Mouse (Mus musculus) neural tube, embryonic 13.5 days (tissue): ENCODE results near the gene Gm614. TPM values are rescaled to one million over a fixed set of nuclear protein-coding genes. Genes with fewer than 3 reads are reported as not detected.

Source experiments
- ATAC-seq: fragments of 200-750 bp; cut with Nextera tagmentation; 2 replicates; pipeline ENCODE4 v1.8.0; 2017; ENCODE audit warnings: low read depth, mild to moderate bottlenecking, moderate TSS enrichment, moderate library complexity
- H3K27ac ChIP-seq: fragments of 300-500 bp; sonication (generic); replicated peaks from 2 replicates; pipeline ENCODE4 v1.5.1; 2015; ENCODE audit warnings: moderate library complexity, mild to moderate bottlenecking, inconsistent platforms
- H3K27me3 ChIP-seq: fragments of 300-500 bp; sonication (generic); 2 replicates; pipeline ENCODE4 v1.6.1; 2015; ENCODE audit warnings: mild to moderate bottlenecking, inconsistent platforms
- H3K36me3 ChIP-seq: fragments of 300-500 bp; sonication (generic); 2 replicates; pipeline ENCODE4 v1.6.1; 2015; ENCODE audit warnings: mild to moderate bottlenecking, inconsistent platforms
- H3K4me1 ChIP-seq: fragments of 300-500 bp; sonication (generic); replicated peaks from 2 replicates; pipeline ENCODE4 v1.6.1; 2015; ENCODE audit warnings: inconsistent platforms
- H3K4me2 ChIP-seq: fragments of 300-500 bp; sonication (generic); 2 replicates; pipeline ENCODE4 v1.6.1; 2015; ENCODE audit warnings: inconsistent platforms, mild to moderate bottlenecking, moderate library complexity
- H3K4me3 ChIP-seq: fragments of 300-500 bp; sonication (generic); 2 replicates; pipeline ENCODE4 v1.5.1; 2015; ENCODE audit warnings: mild to moderate bottlenecking, inconsistent platforms
- H3K9ac ChIP-seq: fragments of 300-500 bp; sonication (generic); 2 replicates; pipeline ENCODE4 v1.6.1; 2015; ENCODE audit warnings: moderate library complexity, mild to moderate bottlenecking, inconsistent platforms
- H3K9me3 ChIP-seq: fragments of 300-500 bp; sonication (generic); 2 replicates; pipeline ENCODE4 v1.6.1; 2016; ENCODE audit warnings: inconsistent platforms
- WGBS: fragments of 180-500 bp; shearing (Covaris S2); methylation state at CpG from one replicate; pipeline ENCODE4 v1.1.7; 2015; 5-methylcytosine and 5-hydroxymethylcytosine counted together
- polyA plus RNA-seq: library from polyadenylated mRNA; unstranded; fragments of >200 nt; fragmentation: Nextera tagmentation; extraction: Ambion mirVana; gene quantifications from 2 replicates; pipeline ENCODE4 v1.2.1, GENCODE M21; 2015

The Gm614 gene
- polyA plus RNA-seq, 1 experiment from 2014 or later = not detected

DNA sequence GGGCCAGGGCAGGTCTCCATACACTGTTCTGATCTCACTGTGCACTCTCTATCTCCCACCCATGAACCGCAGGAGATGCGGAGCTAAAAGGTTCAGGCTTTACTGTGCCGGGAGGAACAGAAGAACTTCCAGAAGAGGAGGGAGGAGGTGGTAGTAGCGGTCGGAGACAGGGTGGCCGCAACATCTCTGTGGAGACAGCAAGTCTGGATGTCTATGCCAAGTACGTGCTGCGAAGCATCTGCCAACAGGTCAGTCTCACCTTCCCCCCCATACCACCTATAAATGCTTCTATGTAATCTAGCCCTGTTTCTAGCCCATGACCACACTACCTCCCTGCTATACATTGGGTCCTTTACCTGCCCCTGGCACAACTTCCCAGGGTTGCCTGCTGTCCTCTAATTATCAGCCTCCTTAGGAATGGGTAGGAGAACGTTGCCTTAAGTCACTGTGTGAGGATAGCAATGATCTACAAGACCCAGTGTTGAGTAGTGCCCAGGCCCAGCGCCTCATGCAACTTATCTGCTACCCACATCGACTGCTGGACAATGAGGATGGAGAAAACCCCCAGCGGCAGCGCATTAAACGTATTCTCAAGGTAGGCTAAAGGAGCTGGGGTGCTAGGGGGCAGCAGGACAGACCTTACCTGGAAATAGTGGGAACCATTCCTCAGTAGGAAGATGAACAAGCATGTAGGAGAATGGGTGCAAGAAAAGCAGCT is 22.3 kb upstream of the Gm614 start:
- Histone ChIP-seq H3K27me3 (no peaks in the 10 kb centered on the region), H3K9ac (no peak overlapping the region), H3K4me3 (no peak overlapping the region), H3K9me3 (no peaks in the 10 kb centered on the region), H3K27ac (no peak overlapping the region), H3K4me1 (no peaks in the 10 kb centered on the region), H3K4me2 (no peak overlapping the region), H3K36me3 (peaks cover 88% of the 10 kb centered on the region)
- 92% methylated on average over 14 of the region's 14 CpGs for WGBS
- no peak for ATAC-seq

GRCm38 (mm10) chrX:101285534-101285933 is 21.7 kb upstream of the Gm614 start:
- no peaks in the 10 kb centered on the region for H3K9me3 ChIP-seq
- WGBS = 31% methylated on average over 6 of the region's 6 CpGs
- peaks cover 88% of the 10 kb centered on the region for H3K36me3 ChIP-seq
- H3K4me3 ChIP-seq = no peak overlapping the region
- no peaks in the 10 kb centered on the region for H3K4me1 ChIP-seq
- no peak overlapping the region for H3K4me2 ChIP-seq
- no peaks in the 10 kb centered on the region for H3K27me3 ChIP-seq
- ATAC-seq = no peak
- H3K9ac ChIP-seq = no peak overlapping the region
- H3K27ac ChIP-seq = no peak overlapping the region

- Histone ChIP-seq H3K9me3 (no peaks in the 10 kb centered on the region), H3K4me2 (no peak overlapping the region), H3K4me3 (no peak overlapping the region), H3K27ac (no peak overlapping the region), H3K4me1 (no peaks in the 10 kb centered on the region), H3K27me3 (no peaks in the 10 kb centered on the region), H3K9ac (no peak overlapping the region), H3K36me3 (peaks cover 87% of the 10 kb centered on the region)
- 79% methylated on average over 6 of the region's 6 CpGs for WGBS
- ATAC-seq = no peak
Measured at GRCm38 (mm10) chrX:101282813-101283212, 19.0 kb upstream of the Gm614 start.

GRCm38 (mm10) chrX:101273875-101274738 is 10.3 kb upstream of the Gm614 start, which contains the start of gene Med12:
Gene Med12, plus strand, starts transcription at chrX:101274030.
- Histone ChIP-seq H3K4me2 (peak within 1 kb of the TSS; percentile 55), H3K27ac (peak within 1 kb of the TSS; percentile 77), H3K27me3 (no peaks in the 10 kb centered on the region), H3K9me3 (no peaks in the 10 kb centered on the region), H3K9ac (peak within 1 kb of the TSS; percentile 75), H3K4me1 (peaks cover 16% of the 10 kb centered on the region), H3K4me3 (peak within 1 kb of the TSS; percentile 56), H3K36me3 (peaks cover 21% of the 10 kb centered on the region)
- peak; percentile 98 for ATAC-seq
- 27% methylated on average over 52 of the region's 54 CpGs for WGBS

DNA sequence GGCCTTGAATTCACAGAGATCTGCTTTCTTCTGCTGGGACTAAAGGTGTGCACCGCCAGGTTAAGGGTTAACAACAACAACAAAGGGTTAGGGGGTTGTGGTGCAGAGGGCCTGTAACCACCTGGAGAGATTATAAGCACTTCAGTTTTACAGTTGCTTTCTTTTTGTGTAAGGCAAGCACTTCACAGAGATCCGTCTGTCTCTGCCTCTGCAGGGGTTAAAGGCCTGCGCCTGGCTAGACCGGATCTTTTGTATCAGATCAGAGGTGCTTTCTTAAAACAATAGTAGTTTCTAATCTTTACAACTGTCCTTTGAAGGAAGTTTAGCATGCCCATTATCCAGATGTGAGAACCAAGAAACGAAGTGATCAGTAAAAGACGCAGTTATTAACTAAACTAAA is 9.6 kb upstream of the Gm614 start:
- no peaks in the 10 kb centered on the region for H3K9me3 ChIP-seq
- peak overlapping the region; percentile 75 for H3K9ac ChIP-seq
- peaks cover 16% of the 10 kb centered on the region for H3K4me1 ChIP-seq
- 0 out of 2 replicates have a peak, but pooled peaks have one; percentile 3 for ATAC-seq
- H3K4me2 ChIP-seq = peak overlapping the region; percentile 55
- H3K27ac ChIP-seq = no peak overlapping the region
- WGBS = 22% methylated on average over 6 of the region's 6 CpGs
- peaks cover 15% of the 10 kb centered on the region; the same call in 1 of the 2 replicates for H3K36me3 ChIP-seq
- no peaks in the 10 kb centered on the region; the same call in 1 of the 2 replicates for H3K27me3 ChIP-seq
- peak overlapping the region; percentile 56 for H3K4me3 ChIP-seq

GRCm38 (mm10) chrX:101268755-101269124 is 4.9 kb upstream of the Gm614 start, which contains the start of gene Gm20489:
Gene Gm20489, minus strand, starts transcription at chrX:101269023.
- no peak for ATAC-seq
- Histone ChIP-seq H3K36me3 (no peaks in the 10 kb centered on the region), H3K27me3 (no peaks in the 10 kb centered on the region; the same call in 1 of the 2 replicates), H3K9me3 (no peaks in the 10 kb centered on the region), H3K27ac (no peak within 1 kb of the TSS), H3K4me1 (no peaks in the 10 kb centered on the region), H3K9ac (no peak within 1 kb of the TSS), H3K4me2 (no peak within 1 kb of the TSS), H3K4me3 (no peak within 1 kb of the TSS)
- WGBS = 50% methylated on average over 3 of the region's 3 CpGs

DNA sequence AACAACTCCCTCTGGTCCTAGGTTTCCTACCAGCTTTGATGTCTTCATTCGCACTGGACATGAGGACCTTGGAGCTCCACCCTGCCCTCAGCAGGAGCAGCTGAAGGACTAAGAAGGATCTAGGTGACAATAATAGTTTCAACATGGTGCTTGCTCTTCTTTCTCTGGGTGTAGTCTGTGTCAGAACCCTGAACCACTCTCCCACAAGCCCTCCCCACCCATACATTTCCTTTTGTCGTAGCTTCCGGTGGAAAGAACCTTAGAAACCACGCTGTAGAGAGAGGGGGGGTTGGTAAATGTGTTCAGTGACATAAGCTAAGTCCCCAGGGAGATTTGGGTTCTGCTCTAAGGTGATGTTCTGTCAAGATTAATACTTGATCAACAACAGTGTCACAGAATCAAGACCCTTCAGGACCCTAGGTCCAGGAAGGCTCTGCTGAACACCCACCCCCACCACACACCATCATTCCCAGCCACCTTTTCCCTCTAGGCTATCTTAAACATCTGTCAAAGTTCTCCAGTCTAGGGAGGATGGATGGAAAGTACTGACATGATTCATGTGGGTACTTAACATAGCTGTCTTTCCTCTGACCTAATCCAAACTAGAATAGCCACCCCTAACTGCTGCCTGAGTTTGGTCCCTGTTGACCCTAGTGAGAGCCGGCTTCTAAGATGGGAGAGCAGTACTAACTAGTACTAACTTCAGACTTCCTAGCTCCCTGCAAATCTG is 4.4 kb upstream of the Gm614 start, which contains the start of gene Il2rg:
Il2rg (minus strand) TSS at position 231 of the 730 bp plus-strand sequence.
- no peaks in the 10 kb centered on the region for H3K4me1 ChIP-seq
- no peak within 1 kb of the TSS for H3K27ac ChIP-seq
- no peak within 1 kb of the TSS for H3K4me2 ChIP-seq
- H3K9ac ChIP-seq = no peak within 1 kb of the TSS
- H3K9me3 ChIP-seq = no peaks in the 10 kb centered on the region
- 74% methylated on average over 5 of the region's 5 CpGs for WGBS
- no peak within 1 kb of the TSS for H3K4me3 ChIP-seq
- ATAC-seq = no peak
- no peaks in the 10 kb centered on the region; the same call in 1 of the 2 replicates for H3K27me3 ChIP-seq
- no peaks in the 10 kb centered on the region for H3K36me3 ChIP-seq

- Histone ChIP-seq H3K4me3 (no peak overlapping the region), H3K4me1 (no peaks in the 10 kb centered on the region), H3K36me3 (no peaks in the 10 kb centered on the region), H3K9ac (no peak overlapping the region), H3K27me3 (no peaks in the 10 kb centered on the region; the same call in 1 of the 2 replicates), H3K27ac (no peak overlapping the region), H3K4me2 (no peak overlapping the region), H3K9me3 (no peaks in the 10 kb centered on the region)
- WGBS = 98% methylated on average over 6 of the region's 6 CpGs
- no peak for ATAC-seq
Measured at GRCm38 (mm10) chrX:101266631-101267030, 2.8 kb upstream of the Gm614 start.

DNA sequence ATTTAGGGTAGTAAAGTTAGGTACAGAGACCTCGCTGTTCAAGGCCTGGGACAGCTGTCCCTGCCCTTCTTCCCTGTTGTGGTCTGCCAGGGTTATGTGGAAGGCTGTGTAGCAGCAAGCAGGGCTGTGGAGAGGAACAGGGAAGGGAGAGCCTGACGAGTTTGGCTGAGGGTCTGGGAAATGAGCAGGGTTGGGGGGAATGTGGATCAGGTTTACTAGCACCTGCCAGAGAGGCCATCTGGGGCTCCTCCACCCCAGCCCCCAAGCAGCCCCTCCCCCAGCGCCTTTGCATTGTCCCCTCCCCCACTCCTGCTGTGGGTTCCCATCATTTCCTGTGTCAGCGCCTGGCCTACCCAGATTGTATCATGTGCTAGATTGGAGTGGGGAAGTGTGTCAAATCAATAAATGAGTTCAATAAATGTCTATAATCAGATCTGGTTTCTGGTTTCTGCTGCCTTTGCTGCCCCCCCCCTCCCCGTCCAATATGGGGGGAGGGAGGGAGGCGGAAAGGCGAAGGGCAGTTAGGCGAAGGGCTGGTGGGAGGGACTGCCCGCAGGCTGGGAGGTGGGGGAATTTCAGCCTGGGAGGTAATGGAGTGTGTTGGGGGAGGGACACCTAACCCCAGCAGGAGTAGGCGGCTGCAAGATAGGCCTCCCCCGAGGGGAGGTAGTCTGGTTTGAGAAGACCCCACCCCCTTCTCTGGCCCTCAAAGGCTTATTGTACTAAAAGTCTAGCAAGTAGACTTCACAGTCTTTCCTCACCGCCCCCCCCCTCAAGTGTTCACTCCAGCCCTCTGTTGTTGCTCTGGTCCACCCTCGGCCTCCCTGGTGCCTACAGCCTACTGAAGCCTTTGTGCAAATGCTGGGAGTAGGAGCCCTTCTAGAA is 3.1 kb downstream of the Gm614 start:
- H3K4me2 ChIP-seq = peak overlapping the region; percentile 5; the same call in 1 of the 2 replicates
- H3K36me3 ChIP-seq = no peaks in the 10 kb centered on the region
- no peak overlapping the region for H3K9ac ChIP-seq
- WGBS = 17% methylated on average over 12 of the region's 13 CpGs
- H3K4me3 ChIP-seq = no peak overlapping the region
- H3K9me3 ChIP-seq = no peaks in the 10 kb centered on the region
- H3K27ac ChIP-seq = peak overlapping the region; percentile 72
- ATAC-seq = peak; percentile 65
- H3K4me1 ChIP-seq = peaks cover 12% of the 10 kb centered on the region
- H3K27me3 ChIP-seq = peaks cover 5% of the 10 kb centered on the region; the same call in 1 of the 2 replicates

GRCm38 (mm10) chrX:101256603-101257002 is 7.2 kb downstream of the Gm614 start:
- no peaks in the 10 kb centered on the region for H3K9me3 ChIP-seq
- peaks cover 5% of the 10 kb centered on the region; the same call in 1 of the 2 replicates for H3K27me3 ChIP-seq
- no peak overlapping the region for H3K27ac ChIP-seq
- no peak overlapping the region for H3K4me2 ChIP-seq
- H3K4me1 ChIP-seq = peaks cover 23% of the 10 kb centered on the region
- H3K9ac ChIP-seq = no peak overlapping the region
- H3K4me3 ChIP-seq = no peak overlapping the region
- H3K36me3 ChIP-seq = no peaks in the 10 kb centered on the region
- 82% methylated on average over 13 of the region's 13 CpGs for WGBS
- ATAC-seq = no peak

DNA sequence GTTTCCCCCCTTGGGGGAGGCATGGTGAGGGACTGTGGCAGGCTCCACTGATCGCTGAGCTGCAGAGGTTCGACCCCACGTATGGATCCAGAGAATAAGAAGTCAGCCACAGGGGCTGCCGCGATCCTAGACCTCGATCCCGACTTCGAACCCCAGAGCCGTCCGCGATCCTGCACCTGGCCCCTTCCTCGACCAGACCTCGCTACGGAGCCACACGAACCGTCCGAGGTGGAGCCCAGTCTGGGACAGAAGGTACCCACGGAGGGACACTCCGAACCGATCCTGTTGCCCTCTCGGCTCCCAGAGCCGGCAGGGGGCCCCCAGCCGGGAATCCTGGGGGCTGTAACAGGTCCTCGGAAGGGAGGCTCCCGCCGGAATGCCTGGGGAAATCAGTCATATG is 9.1 kb downstream of the Gm614 start:
- no peak overlapping the region; the same call in 1 of the 2 replicates for H3K27ac ChIP-seq
- H3K4me1 ChIP-seq = peaks cover 12% of the 10 kb centered on the region
- peaks cover 5% of the 10 kb centered on the region; the same call in 1 of the 2 replicates for H3K27me3 ChIP-seq
- peak overlapping the region; percentile 51 for H3K4me3 ChIP-seq
- no peaks in the 10 kb centered on the region for H3K36me3 ChIP-seq
- peak overlapping the region; percentile 66 for H3K9ac ChIP-seq
- peak; percentile 42 for ATAC-seq
- peak overlapping the region; percentile 72 for H3K4me2 ChIP-seq
- no peaks in the 10 kb centered on the region for H3K9me3 ChIP-seq
- 7% methylated on average over 26 of the region's 26 CpGs for WGBS
